Mouse (Mus musculus): ENCODE data around the gene Pomc.

DNA sequence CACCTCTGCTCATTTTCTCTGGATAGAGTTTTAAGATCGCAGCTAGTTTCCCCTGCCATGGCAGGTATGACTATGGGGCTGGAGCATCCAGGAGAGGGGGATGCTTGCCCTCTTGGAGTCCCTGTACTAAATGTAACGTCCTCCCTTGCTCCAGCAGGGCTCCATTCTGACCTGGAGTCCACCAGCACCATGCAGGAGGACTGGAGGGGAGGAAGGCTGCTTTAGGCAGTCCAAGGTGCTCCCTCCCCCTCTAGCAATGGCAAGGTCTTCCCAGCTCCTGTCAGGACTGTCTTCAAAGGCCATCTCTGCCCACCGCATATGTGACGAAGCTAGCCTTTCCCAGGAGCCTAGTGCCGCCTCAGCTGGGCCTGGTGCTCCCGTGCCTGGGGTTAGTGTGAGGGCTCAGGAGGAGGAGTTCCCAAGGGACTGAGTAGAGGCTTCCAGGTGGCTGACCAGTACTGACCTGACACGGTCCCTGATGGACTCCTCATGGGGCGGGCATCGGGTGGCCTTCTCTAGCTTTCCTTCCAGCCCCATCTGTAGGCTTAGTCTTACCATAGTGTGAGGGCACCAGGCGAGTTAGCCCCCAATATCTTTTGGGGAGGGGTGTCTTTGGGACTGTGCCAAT is 44.2 kb upstream of the Pomc start:
- TF ChIP-seq CTCF (IDR thresholded peaks at IDR 0.05; ENCODE audit: extremely low read depth, insufficient read length, insufficient replicate concordance, low read depth, low read length) (no peak), POLR2A (IDR thresholded peaks at IDR 0.05; ENCODE audit: low read depth, low read length) (no peak)

Measured in small intestine, adult 2 months (tissue).